Mouse (Mus musculus) inflammation-experienced regulatory T-cells (primary cell): ENCODE measurements around the gene Nkain2. TPM values are rescaled to one million over a fixed set of nuclear protein-coding genes. Genes with fewer than 3 reads are reported as not detected.

Source experiments
- polyA plus RNA-seq, 2 experiments: library from polyadenylated mRNA; unstranded; fragments of 100-300 nt; shearing (Covaris generic); gene quantifications; one replicate each; pipeline ENCODE4 v1.2.1; 2017

Gene Nkain2
- not detected for polyA plus RNA-seq

DNA sequence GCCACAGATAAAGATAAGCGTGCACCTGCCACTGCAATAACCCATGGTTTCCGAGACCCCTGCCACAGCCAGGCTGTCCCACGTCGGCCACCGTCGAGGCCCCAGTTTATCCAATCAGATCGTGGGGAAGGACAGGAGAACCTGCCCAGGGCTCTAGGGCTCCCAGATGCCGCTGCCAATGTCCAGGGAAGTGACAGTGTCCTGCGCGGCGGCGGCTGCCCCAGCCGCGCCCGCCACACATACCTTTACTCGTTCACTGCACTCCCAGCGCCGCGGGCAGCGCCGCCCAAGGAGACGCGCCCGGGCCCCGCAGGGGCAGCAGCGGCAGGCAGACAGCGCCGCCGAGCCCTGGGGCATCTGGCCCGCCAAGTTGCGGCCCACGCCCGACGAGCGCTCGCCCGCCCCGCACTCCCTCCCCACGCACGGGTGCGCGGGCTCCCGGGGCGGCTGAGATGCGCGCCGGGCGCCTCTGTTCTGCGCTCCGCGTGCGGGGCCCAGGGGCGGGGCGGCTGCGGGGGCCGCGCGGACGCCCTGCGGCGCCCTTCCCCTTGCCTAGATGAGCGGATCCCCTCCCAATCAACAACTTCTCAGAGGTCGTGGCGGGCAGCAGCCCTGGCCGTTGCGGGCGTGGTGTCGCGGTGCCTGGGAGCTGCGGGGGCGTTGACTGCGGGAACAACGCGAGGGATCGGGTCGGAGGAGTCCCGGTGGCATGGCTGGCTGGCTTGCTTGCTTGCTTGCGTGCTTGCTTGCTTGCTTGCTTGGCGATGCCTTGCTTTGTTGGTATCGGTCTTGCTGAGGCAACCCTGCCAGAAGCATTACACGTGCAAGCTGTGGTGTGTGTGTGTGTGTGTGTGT is at the start of gene Nkain2:
Gene Nkain2, minus strand, starts transcription at position 811 of the 855 bp plus-strand sequence.

Other genes starting within 250 kb of the Nkain2 start
- gene Trdn, start 190.1 kb upstream of the Nkain2 start, polyA plus RNA-seq = 1 to 10 TPM in 1 of 2 experiments, under 1 TPM in 1; 0.23 to 1.4 TPM